Mouse (Mus musculus) limb, embryonic 15.5 days (tissue): ENCODE measurements around the gene Crcp. TPM values are rescaled to one million over a fixed set of nuclear protein-coding genes. Genes with fewer than 3 reads are reported as not detected.

Experiments used
- polyA plus RNA-seq: library from polyadenylated mRNA; unstranded; fragments of >200 nt; fragmentation: Nextera tagmentation; extraction: Ambion mirVana; gene quantifications from 2 replicates; pipeline ENCODE4 v1.2.1, GENCODE M21; 2015

Crcp gene
- polyA plus RNA-seq, 1 experiment from 2014 or later = 35.8 TPM

Other genes with a start within 250 kb of the Crcp start
- 35.5 and 38.1 TPM in 2 replicates for gene Psph, start 241.8 kb upstream of the Crcp start, polyA plus RNA-seq
- gene Sumf2, start 182.3 kb upstream of the Crcp start, polyA plus RNA-seq = 62.1 and 76.1 TPM in 2 replicates
- 814 and 824 TPM in 2 replicates for gene Chchd2, start 141.8 kb upstream of the Crcp start, polyA plus RNA-seq
- 6.2 and 7.4 TPM in 2 replicates for gene Zbed5, start 133.6 kb upstream of the Crcp start, polyA plus RNA-seq
- gene Phkg1, start 130.7 kb upstream of the Crcp start, polyA plus RNA-seq = 0.32 and 1.7 TPM in 2 replicates
- gene Nupr1l, start 120.8 kb upstream of the Crcp start, polyA plus RNA-seq = 3.1 and 3.6 TPM in 2 replicates
- gene Vkorc1l1, start 87.3 kb upstream of the Crcp start, polyA plus RNA-seq = 21.2 and 28.5 TPM in 2 replicates
- gene Gusb, start 26.2 kb upstream of the Crcp start, polyA plus RNA-seq = 45.6 and 49.6 TPM in 2 replicates
- 27.7 and 29.0 TPM in 2 replicates for gene Asl, start within 50 bp of the Crcp start, polyA plus RNA-seq
- 119 and 123 TPM in 2 replicates for gene Tpst1, start 44.0 kb downstream of the Crcp start, polyA plus RNA-seq
- gene Kctd7, start 115.6 kb downstream of the Crcp start, polyA plus RNA-seq = 6.4 and 6.9 TPM in 2 replicates
- gene Rabgef1, start 142.5 kb downstream of the Crcp start, polyA plus RNA-seq = 30.6 and 31.8 TPM in 2 replicates
- gene Tmem248, start 187.8 kb downstream of the Crcp start, polyA plus RNA-seq = 26.3 and 37.7 TPM in 2 replicates
- 71.2 and 77.9 TPM in 2 replicates for gene Sbds, start 226.2 kb downstream of the Crcp start, polyA plus RNA-seq
- gene Tyw1, start 226.3 kb downstream of the Crcp start, polyA plus RNA-seq = 23.1 and 25.1 TPM in 2 replicates